20 mouse cellular contexts compared by ENCODE assay signal in the genomic region with DNA sequence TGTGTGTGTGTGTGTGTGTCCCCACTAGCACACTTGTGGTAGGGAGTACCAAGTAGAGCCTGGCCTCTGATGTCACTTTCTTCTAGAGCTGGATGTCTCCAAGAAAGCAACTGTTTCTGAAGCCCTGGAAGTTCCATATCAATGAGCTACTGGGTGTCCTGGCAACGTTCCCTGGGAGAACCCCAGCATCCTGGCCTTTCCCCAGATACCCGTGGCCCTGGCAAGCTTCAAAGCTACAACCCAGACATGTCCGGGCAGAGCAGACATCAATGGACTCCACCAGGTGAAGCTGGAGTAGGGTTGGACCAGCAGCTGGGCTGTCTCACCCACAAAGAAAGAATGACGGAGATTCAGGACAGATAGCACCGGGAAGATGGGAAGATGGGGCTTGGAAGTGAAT.
DNase-seq lines count a peak whose midpoint lies in the region; ATAC-seq lines count a peak whose summit lies in the region.
"Had no signal": no experiment of that assay in that cellular context is flagged by ENCODE, and none has a peak within 500 bp of the region (broad histone marks: within the 10 kb centered on the region; RNA-seq: fewer than 3 reads in every experiment).

No protein-coding gene starts in this region.

- DNase-seq in cerebellum, postnatal 10 days, result peak; percentile 52 to 65
- peak; percentile 48 to 51 for DNase-seq in cerebellum, postnatal 14 days
- no peak for DNase-seq in cerebellum, adult 9-11 months
- DNase-seq in embryo, embryonic 10 days (ENCODE audit: low spot score), result peak; percentile 1
- no peak for DNase-seq in embryo, embryonic 10.5 days (ENCODE audit: low spot score)
- DNase-seq: adrenal gland, adult 2 months; adrenal gland, adult 8-10 months; adrenal gland, postnatal 10 days; adrenal gland, postnatal 14 days; adrenal gland, postnatal 25 days; adrenal gland, postnatal 36 days; B cell, adult 2 months; cerebellum, adult 11 months; cerebellum, adult 11-12 months; cerebellum, adult 18-20 months; cerebellum, adult 2 months had no signal

- no peak for ATAC-seq in cerebellum, adult (ENCODE audit: insufficient number of reproducible peaks, low FRiP score, low TSS enrichment)
- ATAC-seq: activated CD4-positive, CD25-positive, alpha-beta regulatory T cell, adult 4 months; CD4-positive, CD25-positive, alpha-beta regulatory T cell, adult 4 months; Patski had no signal

Comparison
In these comparisons a context has a peak if more than half of its experiments do, and no peak if none do; other contexts are left out.
1. DNase-seq: peak in cerebellum, postnatal 10 days (2 of 2), cerebellum, postnatal 14 days (2 of 2) and embryo, embryonic 10 days (single experiment); none in cerebellum, adult 9-11 months (single experiment) and embryo, embryonic 10.5 days (single experiment).